Mouse (Mus musculus) hindbrain, postnatal 0 days (tissue): ENCODE measurements around the gene Rpl26. TPM values are rescaled to one million over a fixed set of nuclear protein-coding genes. Genes with fewer than 3 reads are reported as not detected.

ENCODE experiments used
- ATAC-seq: fragments of 200-750 bp; cut with Nextera tagmentation; 2 replicates; pipeline ENCODE4 v1.8.0; 2017; ENCODE audit warnings: mild to moderate bottlenecking, moderate TSS enrichment, moderate library complexity
- DNase-seq: peaks from one replicate; pipeline ENCODE4 v3.0.0-alpha.2; 2015; ENCODE audit warnings: low spot score
- H3K27ac ChIP-seq: fragments of 300-500 bp; sonication (generic); 2 replicates; pipeline ENCODE4 v1.5.1; 2014; ENCODE audit warnings: mild to moderate bottlenecking
- H3K27me3 ChIP-seq: fragments of 300-500 bp; sonication (generic); 2 replicates; pipeline ENCODE4 v1.6.1; 2014; ENCODE audit warnings: low read length, mixed read lengths; ENCODE audit not compliant: insufficient read depth
- H3K36me3 ChIP-seq: fragments of 300-500 bp; sonication (generic); 2 replicates; pipeline ENCODE4 v1.6.1; 2014; ENCODE audit warnings: low read length, mixed read lengths; ENCODE audit not compliant: insufficient read depth
- H3K4me1 ChIP-seq: fragments of 300-500 bp; sonication (generic); 2 replicates; pipeline ENCODE4 v1.6.1; 2014; ENCODE audit warnings: antibody characterized with exemption, low read length, mixed read lengths; ENCODE audit not compliant: insufficient read depth
- H3K4me2 ChIP-seq: fragments of 300-500 bp; sonication (generic); 2 replicates; pipeline ENCODE4 v1.6.1; 2014; ENCODE audit warnings: low read depth, mild to moderate bottlenecking, low read length, moderate library complexity, mixed read lengths
- H3K4me3 ChIP-seq: fragments of 300-500 bp; sonication (generic); 2 replicates; pipeline ENCODE4 v1.5.1; 2014; ENCODE audit warnings: low read length
- H3K9ac ChIP-seq: fragments of 300-500 bp; sonication (generic); replicated peaks from 2 replicates; pipeline ENCODE4 v1.6.1; 2014; ENCODE audit warnings: mild to moderate bottlenecking, low read length, moderate library complexity, mixed read lengths
- H3K9me3 ChIP-seq: fragments of 300-500 bp; sonication (generic); 2 replicates; pipeline ENCODE4 v1.6.1; 2016; ENCODE audit warnings: low read length, mixed read lengths
- CTCF ChIP-seq: IDR thresholded peaks from 2 replicates; pipeline ENCODE4 v1.5.1; 2016; ENCODE audit warnings: antibody characterized with exemption, control low read depth, low read depth
- WGBS: fragments of 180-500 bp; shearing (Covaris S2); extraction: QIAGEN DNeasy Blood & Tissue Kit; methylation state at CpG from one replicate; pipeline ENCODE4 v1.1.7; 2014; 5-methylcytosine and 5-hydroxymethylcytosine counted together
- polyA plus RNA-seq: library from polyadenylated mRNA; unstranded; fragments of >200 nt; fragmentation: Nextera tagmentation; extraction: Ambion mirVana; gene quantifications from 2 replicates; pipeline ENCODE4 v1.2.1, GENCODE M21; 2015
- total RNA-seq: library from RNA; depleted of rRNA; stranded (reverse); fragments of >200 nt; gene quantifications from 2 replicates; pipeline ENCODE4 v1.2.3, GENCODE M21; 2014

The Rpl26 gene
- total and polyA plus RNA-seq, 2 experiments from 2014 or later = 608 to 1,103 TPM

DNA sequence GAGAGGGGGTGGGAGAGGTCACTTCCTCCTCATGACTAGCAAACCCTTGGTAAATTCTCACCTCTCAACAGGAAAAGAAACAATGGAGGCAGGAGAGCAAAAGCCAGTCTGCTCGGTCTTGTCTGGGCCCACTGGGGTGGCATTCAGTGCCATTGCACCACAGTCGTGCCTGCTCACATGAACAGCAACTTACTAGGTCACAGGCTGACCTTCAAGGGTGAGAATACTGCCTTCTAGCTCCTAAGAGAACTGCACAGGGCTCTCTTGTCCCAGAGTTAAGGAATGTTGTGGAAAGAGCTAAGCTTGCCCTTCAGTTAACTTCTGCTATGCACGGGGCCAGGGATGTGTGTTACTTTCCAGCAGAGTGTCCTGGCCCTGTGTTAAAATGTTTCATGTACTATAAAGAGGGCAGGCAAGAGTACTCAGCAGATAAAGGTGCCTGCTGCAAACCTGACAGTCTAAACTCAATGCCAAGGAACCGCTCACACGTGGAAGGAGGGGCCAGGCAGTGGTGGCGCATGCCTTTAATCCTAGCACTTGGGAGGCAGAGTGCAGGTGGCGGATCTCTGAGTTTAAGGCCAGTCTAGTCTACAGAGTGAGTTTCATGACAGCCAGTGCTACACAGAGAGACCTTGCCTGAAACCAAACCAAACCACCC is 7.6 kb downstream of the Rpl26 start:
- H3K9me3 ChIP-seq = no peaks in the 10 kb centered on the region
- WGBS = 53% methylated on average over 7 of the region's 7 CpGs
- ATAC-seq = no peak

DNA sequence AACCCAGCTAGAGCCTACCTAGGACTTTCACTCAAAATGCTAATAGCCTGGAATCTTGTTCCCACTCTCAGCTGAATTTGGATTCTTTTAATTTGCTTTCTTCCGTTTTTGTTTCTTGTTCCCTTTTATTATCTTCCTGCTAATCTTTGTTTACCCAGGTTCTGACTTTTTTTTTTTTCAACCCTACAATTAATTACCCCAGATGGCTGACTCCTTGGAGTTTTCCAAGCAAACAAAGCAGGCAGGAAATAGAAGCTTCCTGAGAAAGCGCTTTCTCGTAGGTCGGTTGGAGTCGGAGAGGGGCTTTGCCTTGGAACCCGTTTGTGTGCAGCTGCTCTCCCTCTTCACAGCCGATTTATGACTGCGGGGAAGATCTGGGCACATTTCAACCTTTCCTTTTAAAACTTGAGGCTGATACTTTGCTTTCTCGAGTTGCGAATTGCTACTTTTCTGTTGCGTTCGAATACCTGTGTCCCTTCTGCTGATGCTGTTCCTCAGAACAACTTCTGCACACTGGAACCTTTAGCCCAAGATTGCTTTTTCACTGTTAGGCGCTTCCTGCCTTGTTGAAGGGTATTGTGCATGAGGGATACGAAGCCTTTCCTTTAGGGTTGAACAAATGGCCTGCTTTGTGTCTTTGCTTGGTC is 10.3 kb downstream of the Rpl26 start:
- no peaks in the 10 kb centered on the region for H3K36me3 ChIP-seq
- H3K27me3 ChIP-seq = no peaks in the 10 kb centered on the region
- no peak for TF ChIP-seq CTCF
- ATAC-seq = no peak
- WGBS = 66% methylated on average over 14 of the region's 14 CpGs
- no peak overlapping the region for H3K9ac ChIP-seq
- H3K27ac ChIP-seq = no peak overlapping the region
- no peaks in the 10 kb centered on the region for H3K9me3 ChIP-seq
- no peak overlapping the region for H3K4me3 ChIP-seq
- no peak for DNase-seq
- no peak overlapping the region for H3K4me2 ChIP-seq
- no peaks in the 10 kb centered on the region for H3K4me1 ChIP-seq

More for the DNA sequence above, 7.6 kb downstream of the Rpl26 start:
- Histone ChIP-seq H3K9ac (no peak overlapping the region), H3K4me3 (no peak overlapping the region), H3K4me1 (no peaks in the 10 kb centered on the region), H3K36me3 (peaks cover 20% of the 10 kb centered on the region; the same call in 1 of the 2 replicates), H3K27ac (no peak overlapping the region), H3K4me2 (no peak overlapping the region), H3K27me3 (no peaks in the 10 kb centered on the region)
- DNase-seq = no peak
- no peak for TF ChIP-seq CTCF

DNA sequence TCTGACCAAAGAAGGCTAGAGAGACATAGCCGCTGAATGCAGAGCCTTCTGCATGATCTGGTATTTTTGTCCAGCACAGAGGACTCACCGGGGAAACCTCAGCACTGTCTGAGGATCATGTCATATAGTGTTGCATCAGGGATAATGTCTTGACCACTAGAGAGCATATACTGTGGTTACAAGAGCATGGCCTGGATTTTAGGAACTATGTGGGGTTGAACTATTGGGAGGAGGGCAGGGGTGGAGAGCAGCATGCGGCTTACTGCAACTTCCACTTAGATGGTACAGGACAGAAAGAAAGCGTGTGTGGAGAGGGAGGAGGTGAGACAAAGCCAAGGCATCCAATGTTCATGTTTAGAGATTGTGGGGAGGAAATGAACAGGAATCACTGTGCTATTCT is 13.2 kb downstream of the Rpl26 start:
- no peaks in the 10 kb centered on the region for H3K9me3 ChIP-seq
- ATAC-seq = no peak
- WGBS = 92% methylated on average over 4 of the region's 4 CpGs
- H3K36me3 ChIP-seq = no peaks in the 10 kb centered on the region
- H3K9ac ChIP-seq = no peak overlapping the region
- H3K4me1 ChIP-seq = no peaks in the 10 kb centered on the region
- no peak overlapping the region for H3K27ac ChIP-seq
- TF ChIP-seq CTCF = no peak
- H3K4me3 ChIP-seq = no peak overlapping the region
- no peaks in the 10 kb centered on the region for H3K27me3 ChIP-seq
- no peak for DNase-seq
- H3K4me2 ChIP-seq = no peak overlapping the region

- Histone ChIP-seq H3K4me3 (no peak overlapping the region), H3K4me2 (no peak overlapping the region), H3K9ac (no peak overlapping the region), H3K4me1 (no peaks in the 10 kb centered on the region), H3K9me3 (no peaks in the 10 kb centered on the region), H3K36me3 (no peaks in the 10 kb centered on the region), H3K27me3 (no peaks in the 10 kb centered on the region), H3K27ac (no peak overlapping the region)
- no peak for DNase-seq
- no peak for TF ChIP-seq CTCF
- WGBS = 64% methylated on average over 3 of the region's 3 CpGs
- no peak for ATAC-seq
These were observed 21.8 kb downstream of the Rpl26 start for GRCm38 (mm10) chr11:68923191-68923590.

DNA sequence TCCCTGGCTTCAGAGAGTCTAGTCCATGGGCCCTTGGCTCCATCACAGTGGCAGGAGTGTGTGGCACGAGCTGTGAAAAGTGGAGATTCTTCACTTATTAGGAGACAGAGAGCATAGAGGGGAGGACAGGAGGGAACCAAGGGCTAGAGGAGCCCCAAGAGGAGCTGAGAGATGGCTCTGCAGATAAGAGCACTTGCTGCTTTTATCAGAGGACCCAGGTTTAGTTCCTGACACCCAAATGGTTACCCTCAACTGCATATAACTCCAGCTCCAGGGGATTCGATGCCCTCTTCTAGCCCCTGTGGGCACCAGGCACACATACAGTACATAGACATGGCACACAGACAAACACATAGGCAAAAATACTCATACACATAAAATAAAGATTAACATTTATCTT is 23.4 kb downstream of the Rpl26 start:
- H3K9me3 ChIP-seq = no peaks in the 10 kb centered on the region
- H3K4me2 ChIP-seq = no peak overlapping the region
- no peak overlapping the region for H3K4me3 ChIP-seq
- no peak overlapping the region for H3K9ac ChIP-seq
- 83% methylated on average over 2 of the region's 2 CpGs for WGBS
- no peaks in the 10 kb centered on the region for H3K27me3 ChIP-seq
- no peak for TF ChIP-seq CTCF
- no peaks in the 10 kb centered on the region for H3K36me3 ChIP-seq
- H3K4me1 ChIP-seq = no peaks in the 10 kb centered on the region
- DNase-seq = no peak
- no peak overlapping the region for H3K27ac ChIP-seq
- no peak for ATAC-seq

DNA sequence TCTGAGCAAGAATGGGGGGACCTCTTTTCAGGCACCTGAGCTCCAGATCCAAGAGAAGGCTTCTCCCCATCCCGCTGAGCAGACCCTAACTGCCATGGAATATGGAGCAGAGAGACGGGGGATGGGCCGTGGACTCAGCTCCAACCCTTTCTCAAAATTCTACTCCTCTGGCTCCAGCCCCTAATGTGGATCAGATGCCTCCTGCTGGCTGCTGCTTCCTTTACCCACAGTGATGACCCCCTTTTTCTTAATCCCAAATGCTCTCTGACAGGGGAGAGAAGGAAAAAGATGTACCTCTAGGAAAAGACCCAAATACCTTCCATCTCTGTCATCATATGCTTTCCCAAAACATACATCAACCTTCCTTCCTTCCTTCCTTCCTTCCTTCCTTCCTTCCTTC is 25.6 kb downstream of the Rpl26 start, which contains the start of gene Odf4:
TSS of gene Odf4 (minus strand) at position 101 of the 400 bp plus-strand sequence.
- Histone ChIP-seq H3K9ac (no peak within 1 kb of the TSS), H3K36me3 (no peaks in the 10 kb centered on the region), H3K4me2 (no peak within 1 kb of the TSS), H3K4me3 (no peak within 1 kb of the TSS), H3K27me3 (no peaks in the 10 kb centered on the region), H3K9me3 (no peaks in the 10 kb centered on the region), H3K27ac (no peak within 1 kb of the TSS), H3K4me1 (no peaks in the 10 kb centered on the region)
- ATAC-seq (no peak), DNase-seq (no peak)
- no peak for TF ChIP-seq CTCF
- 87% methylated on average over 3 of the region's 3 CpGs for WGBS

GRCm38 (mm10) chr11:68929947-68930346 is 28.6 kb downstream of the Rpl26 start:
- Histone ChIP-seq H3K36me3 (no peaks in the 10 kb centered on the region), H3K9me3 (no peaks in the 10 kb centered on the region), H3K4me1 (no peaks in the 10 kb centered on the region), H3K27me3 (no peaks in the 10 kb centered on the region), H3K4me2 (no peak overlapping the region), H3K4me3 (no peak overlapping the region), H3K27ac (no peak overlapping the region), H3K9ac (no peak overlapping the region)
- WGBS = 89% methylated on average over 6 of the region's 6 CpGs
- no peak for ATAC-seq
- no peak for DNase-seq
- TF ChIP-seq CTCF = no peak
